Mouse (Mus musculus) natural killer cell, adult 2 months (primary cell): ENCODE results near the gene Eaf1.
"Not testable (repeated sequence)": the region's sequence is repeated elsewhere in the genome, so short reads cannot be mapped to it uniquely, and the experiment has no call there.

Source experiments
- DNase-seq, 2 experiments: peaks; one replicate each; pipeline ENCODE4 v3.0.0; 2022; ENCODE audit warnings: low spot score in 2 of 2

Gene Eaf1

GRCm38 (mm10) chr14:31494349-31494974, at the start of gene Eaf1:
Gene Eaf1, plus strand, starts transcription at chr14:31494399.
- DNase-seq, result peak in 1 of 2 experiments; percentile 45

DNA sequence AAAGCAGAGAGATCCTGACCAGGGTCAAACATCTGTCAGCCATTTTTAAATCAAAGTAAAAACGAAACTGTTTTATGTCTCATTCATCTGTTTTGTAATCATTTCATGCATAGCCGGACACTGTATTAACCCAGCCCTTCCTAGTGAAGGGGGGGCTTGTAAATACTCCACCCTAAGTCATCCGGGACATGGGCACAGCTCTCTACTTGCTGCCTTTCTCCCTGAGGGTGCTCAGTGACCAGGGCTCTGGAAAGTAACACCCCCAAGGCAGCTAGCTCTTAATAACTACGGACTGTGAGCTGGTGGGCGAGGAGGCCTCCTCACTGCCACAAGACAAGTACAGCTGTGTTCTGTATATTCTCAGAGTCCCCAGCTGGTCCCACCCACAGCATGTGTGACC, 45.2 kb upstream of the Eaf1 start:
- no peak for DNase-seq

DNA sequence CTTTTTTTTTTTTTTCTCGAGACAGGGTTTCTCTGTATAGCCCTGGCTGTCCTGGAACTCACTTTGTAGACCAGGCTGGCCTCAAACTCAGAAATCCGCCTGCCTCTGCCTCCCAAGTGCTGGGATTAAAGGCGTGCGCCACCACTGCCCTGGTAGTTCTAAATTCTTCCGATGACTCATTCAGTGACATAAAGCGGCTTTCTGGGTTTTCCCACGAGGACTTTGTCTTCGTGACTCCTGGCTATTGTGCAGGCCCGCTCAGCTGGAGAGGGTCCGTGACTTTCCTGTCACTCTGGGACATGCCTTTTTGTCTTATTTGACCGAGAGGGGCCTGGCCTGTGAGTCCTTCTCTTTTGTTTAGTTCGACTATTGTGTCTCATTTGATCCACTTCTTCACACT, 40.3 kb upstream of the Eaf1 start:
- DNase-seq, result not testable (repeated sequence)

- DNase-seq, result no peak
These were observed 39.2 kb upstream of the Eaf1 start for GRCm38 (mm10) chr14:31454849-31455566.

DNA sequence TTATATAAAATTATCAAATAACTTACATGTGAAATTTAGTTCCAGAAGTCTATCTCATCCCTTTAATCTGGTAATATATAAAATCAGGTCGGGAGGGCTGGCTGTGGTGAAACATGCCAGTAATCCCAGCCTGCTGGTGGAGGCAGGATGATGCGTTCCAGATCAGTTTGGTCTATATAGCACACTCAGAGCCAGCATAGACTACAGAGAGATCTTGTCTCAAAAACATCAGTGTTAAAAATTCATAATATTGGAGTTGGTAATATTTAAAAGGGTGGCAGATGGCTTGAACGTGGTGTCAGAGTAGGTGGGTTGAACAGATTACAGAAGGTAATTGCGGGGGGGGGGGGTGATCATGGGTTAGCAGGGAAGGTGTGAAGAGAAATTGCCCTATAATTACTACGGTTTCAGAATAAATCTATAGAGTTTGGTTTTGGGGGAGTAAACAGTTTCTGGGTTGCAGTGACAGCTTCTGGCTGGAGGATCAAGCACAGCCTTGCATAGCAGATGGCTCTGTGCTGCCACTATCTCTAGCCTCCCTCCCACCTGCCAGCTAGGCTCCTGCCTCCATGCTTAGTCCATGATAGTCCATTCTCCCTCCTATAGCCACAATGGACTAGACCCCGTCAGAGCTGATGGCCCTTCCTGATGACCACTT, 38.0 kb upstream of the Eaf1 start:
- DNase-seq, result no peak

DNA sequence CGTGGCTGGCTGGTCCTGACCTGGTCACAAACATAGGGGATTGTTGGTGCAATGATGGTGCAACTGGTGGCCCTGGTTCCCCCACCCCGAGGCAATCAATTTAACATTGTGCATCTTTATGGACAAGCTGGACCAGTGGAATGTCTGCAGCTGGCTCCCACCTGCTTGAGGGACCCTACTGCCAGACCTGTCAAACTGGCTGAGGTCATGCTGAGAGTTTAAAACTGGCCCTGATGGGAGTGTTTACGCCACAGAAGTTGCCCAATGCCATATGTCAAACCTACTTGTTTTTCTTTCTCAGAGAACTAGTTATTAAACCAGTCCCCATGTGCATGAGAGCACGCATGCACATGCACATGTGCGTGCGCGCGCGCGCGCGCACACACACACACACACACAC, 36.2 kb upstream of the Eaf1 start:
- DNase-seq, result no peak

GRCm38 (mm10) chr14:31462226-31462625, 32.0 kb upstream of the Eaf1 start:
- DNase-seq, result not testable (repeated sequence)

- no peak for DNase-seq
These were observed 31.3 kb upstream of the Eaf1 start for GRCm38 (mm10) chr14:31462886-31463285.

GRCm38 (mm10) chr14:31464176-31464575, 30.0 kb upstream of the Eaf1 start:
- DNase-seq, result no peak

DNA sequence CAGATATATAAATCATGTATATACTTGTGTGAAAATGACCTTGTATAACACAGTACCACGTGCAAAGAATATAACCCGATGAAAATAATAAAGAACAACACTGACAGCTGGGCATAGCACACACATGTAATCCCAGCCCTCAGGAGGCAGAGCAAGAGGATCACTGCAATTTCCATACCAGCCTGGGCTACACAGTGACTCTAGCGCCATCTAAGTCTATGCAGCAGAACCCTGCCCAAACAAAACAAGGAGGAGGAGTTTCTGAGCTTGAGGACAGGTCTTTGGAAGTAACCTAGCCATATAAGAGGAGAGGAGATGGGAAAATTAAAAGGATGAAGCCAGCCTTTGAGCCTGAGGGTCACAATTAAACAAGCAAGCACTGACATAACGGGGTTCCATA, 24.5 kb upstream of the Eaf1 start:
- DNase-seq, result no peak

- DNase-seq, result peak; percentile 47 to 67
These were observed 21.6 kb upstream of the Eaf1 start for GRCm38 (mm10) chr14:31472451-31473061.

- no peak for DNase-seq
These were observed 20.9 kb upstream of the Eaf1 start for GRCm38 (mm10) chr14:31473297-31473696.

GRCm38 (mm10) chr14:31482417-31482816, 11.8 kb upstream of the Eaf1 start:
- DNase-seq, result no peak

- no peak for DNase-seq
These were observed 7.7 kb upstream of the Eaf1 start for GRCm38 (mm10) chr14:31486465-31486864.

DNA sequence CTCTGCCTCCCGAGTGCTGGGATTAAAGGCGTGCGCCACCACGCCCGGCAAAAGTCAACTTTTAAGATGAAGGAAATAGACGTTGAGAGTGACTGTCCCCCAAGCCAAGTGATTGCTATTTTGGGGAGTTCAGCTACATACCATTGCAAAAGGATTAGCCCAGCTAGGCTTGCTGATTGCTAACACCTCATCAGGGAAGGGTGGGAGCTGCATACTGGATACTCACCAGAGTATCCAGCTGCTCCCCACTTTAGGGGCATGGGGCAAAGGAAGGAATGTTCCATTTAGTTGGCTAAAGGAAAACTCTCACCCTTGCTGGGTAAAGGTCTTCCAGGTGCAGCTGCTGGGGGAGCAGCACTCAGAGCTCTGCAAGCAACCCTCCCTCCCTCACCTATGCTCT, 6.1 kb upstream of the Eaf1 start:
- no peak for DNase-seq

DNA sequence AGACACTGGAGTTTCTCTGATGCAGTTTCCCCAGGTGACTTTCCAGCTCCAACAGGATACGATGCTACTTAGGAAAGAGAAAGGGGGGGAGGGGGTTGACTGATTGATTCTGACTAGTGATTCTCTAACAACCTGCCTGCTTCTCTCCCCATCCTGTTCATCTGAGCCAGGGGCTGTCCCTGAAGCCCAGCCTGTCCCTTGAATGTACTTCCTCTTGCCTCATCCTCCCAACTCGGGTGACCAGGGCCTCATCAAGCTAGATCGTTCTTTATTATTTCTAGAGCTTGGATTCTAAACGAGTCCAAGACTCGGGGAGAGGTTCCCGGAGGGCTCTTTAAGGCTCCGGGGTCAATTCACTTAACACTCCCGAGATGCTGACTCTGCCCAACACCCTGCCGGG, 298 bp upstream of the Eaf1 start:
- peak in 1 of 2 experiments; percentile 7 for DNase-seq

DNA sequence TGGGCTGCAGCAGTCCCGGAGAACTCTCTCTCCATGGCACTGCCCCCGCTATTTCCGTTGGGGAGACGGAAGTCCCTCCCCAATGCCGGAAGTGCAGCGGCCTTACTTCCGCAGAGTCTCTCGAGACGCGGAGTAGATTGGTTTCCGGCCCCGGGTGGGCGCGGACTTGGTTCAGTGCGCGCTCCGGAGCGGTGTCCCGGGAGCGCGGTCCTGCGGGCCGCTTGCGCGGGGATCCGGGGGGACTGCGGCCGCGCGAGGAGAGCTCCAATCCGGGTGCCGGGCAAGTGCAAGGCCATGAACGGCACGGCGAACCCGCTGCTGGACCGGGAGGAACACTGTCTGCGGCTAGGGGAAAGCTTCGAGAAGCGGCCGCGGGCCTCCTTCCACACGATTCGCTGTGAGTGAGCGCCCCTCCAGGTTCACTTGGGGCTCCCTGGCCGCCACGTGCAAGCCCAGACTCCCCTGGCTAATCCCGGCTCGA, 816 bp downstream of the Eaf1 start, which contains the start of gene Mettl6:
Gene Mettl6 (minus strand): TSS at position 66 of the 481 bp plus-strand sequence.
- DNase-seq, result peak; percentile 85 to 86

GRCm38 (mm10) chr14:31495538-31495937, 1.3 kb downstream of the Eaf1 start:
- no peak for DNase-seq

DNA sequence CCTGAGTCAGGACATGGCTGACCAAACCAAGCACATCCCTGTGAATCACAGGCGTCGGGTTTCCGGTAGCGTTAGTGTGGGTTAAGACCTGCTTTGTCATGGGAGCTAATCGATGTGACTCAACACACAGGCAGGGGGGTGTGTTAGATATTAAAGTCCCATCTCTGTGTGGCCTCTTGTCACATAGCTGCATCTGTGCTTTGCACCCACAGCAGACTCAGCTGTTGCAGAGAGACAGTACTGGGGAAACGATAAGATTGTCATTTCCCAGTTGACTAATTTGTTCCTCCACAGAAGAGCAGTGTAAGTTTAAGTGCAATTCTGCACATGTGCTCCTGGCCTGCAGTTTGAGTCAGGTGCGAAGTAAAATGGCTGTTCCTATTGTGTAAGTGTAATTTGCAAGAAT, 2.0 kb downstream of the Eaf1 start:
- DNase-seq, result peak; percentile 36 to 42

DNA sequence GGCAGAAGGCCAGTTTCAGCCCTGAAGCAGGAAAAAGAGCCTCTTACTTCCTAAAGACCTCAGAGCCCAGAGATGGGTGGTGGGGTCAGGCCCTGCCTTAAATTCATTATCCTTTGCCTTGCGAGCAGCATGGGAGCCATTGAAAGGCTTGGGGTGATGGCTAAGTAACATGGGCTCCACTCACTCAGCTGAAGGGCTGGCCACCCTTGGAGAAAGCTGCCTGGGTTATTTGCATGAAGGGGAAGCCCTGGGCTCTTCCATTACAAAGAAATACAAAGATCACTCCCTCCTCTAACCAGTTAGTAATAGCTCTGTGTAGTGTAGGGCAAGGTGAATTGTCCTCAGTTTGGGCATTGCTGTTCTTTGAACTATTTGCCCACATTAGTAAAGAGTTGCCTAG, 5.3 kb downstream of the Eaf1 start:
- no peak for DNase-seq

DNA sequence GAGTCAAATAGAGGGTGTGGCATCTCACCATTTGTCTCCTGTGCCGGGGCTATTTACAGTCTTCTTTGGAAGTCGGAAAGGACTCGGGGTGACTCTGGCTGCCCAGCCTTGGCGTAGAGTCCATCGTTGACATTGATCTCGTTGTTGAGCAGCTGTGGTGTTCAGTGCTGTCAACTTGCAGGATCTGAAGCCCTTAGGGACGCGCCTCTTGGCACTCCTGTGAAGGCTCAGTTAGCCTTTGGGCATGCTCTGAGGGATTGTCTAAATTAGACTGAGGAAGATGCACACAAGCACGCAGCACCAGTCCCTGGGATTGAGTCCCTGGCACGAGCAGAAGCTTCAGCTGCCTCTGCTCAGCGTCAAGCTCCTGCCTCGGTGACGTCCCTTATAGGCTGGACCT, 9.2 kb downstream of the Eaf1 start:
- DNase-seq, result no peak

- DNase-seq, result no peak
These were observed 12.3 kb downstream of the Eaf1 start for GRCm38 (mm10) chr14:31506456-31506855.
